Mouse (Mus musculus): Measurements from ENCODE around the gene Adgrl4.

- TF ChIP-seq GATA1 (IDR thresholded peaks at IDR 0.05; ENCODE audit: borderline replicate concordance, low read length), result no peak
- no peak for TF ChIP-seq FLI1 (IDR thresholded peaks at IDR 0.05; ENCODE audit: low read length)
These were observed 129.9 kb downstream of the Adgrl4 start for GRCm38 (mm10) chr3:151567541-151567940.
